Comparison of ENCODE assay signal across 27 mouse cellular contexts in the genomic region with DNA sequence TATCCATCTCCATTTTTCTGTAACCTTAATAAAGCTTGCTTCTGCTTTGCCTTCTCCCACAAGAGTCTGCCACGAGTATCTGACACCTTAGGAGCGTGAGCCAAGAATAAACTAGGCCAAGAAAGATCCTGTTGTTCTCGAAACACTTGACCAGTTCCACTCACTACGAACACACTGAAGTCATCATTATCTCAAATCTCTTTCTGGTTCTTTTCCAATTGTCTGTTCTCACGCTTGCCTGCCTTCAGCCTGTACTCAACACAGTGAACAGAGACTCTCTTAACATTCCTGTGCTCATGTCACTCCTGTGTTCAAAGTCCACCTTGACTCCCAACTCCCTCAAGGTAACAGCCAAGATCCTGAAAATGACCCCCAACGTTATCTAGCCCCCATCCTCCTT. TPM values are rescaled to one million over a fixed set of nuclear protein-coding genes. Genes with fewer than 3 reads are reported as not detected.
DNase-seq lines count a peak whose midpoint lies in the region; ATAC-seq and TF ChIP-seq lines count a peak whose summit lies in the region.
"Had no signal": no experiment of that assay in that cellular context is flagged by ENCODE, and none has a peak within 500 bp of the region (broad histone marks: within the 10 kb centered on the region; RNA-seq: fewer than 3 reads in every experiment).

No protein-coding gene starts in this region.

- H3K4me2 ChIP-seq in intestine, postnatal 0 days (replicated peaks; ENCODE audit: low read depth): no peak overlapping the region
- no peak overlapping the region for H3K4me2 ChIP-seq in intestine, embryonic 16.5 days (ENCODE audit: low read depth, low read length)
- H3K4me2 ChIP-seq in liver, embryonic 16.5 days (ENCODE audit: low read depth, low read length): no peak overlapping the region
- H3K4me2 ChIP-seq: embryonic facial prominence, embryonic 12.5 days; forebrain, embryonic 12.5 days; limb, embryonic 13.5 days; lung, embryonic 15.5 days; midbrain, embryonic 13.5 days; neural tube, embryonic 12.5 days had no signal

- H3K4me3 ChIP-seq in intestine, postnatal 0 days (ENCODE audit: low read depth, low read length): no peak overlapping the region
- H3K4me3 ChIP-seq in intestine, embryonic 16.5 days (ENCODE audit: low read length): no peak overlapping the region
- H3K4me3 ChIP-seq in testis, adult 2 months (ENCODE audit: control insufficient read depth, low read depth, low read length): no peak overlapping the region
- no peak overlapping the region for H3K4me3 ChIP-seq in liver, embryonic 16.5 days (ENCODE audit: low read depth, low read length)
- H3K4me3 ChIP-seq: embryonic facial prominence, embryonic 12.5 days; erythroblast, embryonic 14.5 days; forebrain, embryonic 12.5 days; heart, adult 2 months; limb, embryonic 13.5 days; lung, embryonic 15.5 days; megakaryocyte, embryonic 14.5 days; midbrain, embryonic 13.5 days; neural tube, embryonic 12.5 days had no signal

- H3K27ac ChIP-seq in intestine, postnatal 0 days (ENCODE audit: low read depth, low read length): peak overlapping the region; percentile 35; the same call in 1 of the 2 replicates
- no peak overlapping the region for H3K27ac ChIP-seq in intestine, embryonic 16.5 days (ENCODE audit: low read length)
- H3K27ac ChIP-seq in testis, adult 2 months (ENCODE audit: control insufficient read depth, insufficient read depth, low read depth, low read length): peak overlapping the region; percentile 66
- H3K27ac ChIP-seq in liver, embryonic 16.5 days (ENCODE audit: low read length): peak overlapping the region; percentile 40
- H3K27ac ChIP-seq: embryonic facial prominence, embryonic 12.5 days; forebrain, embryonic 12.5 days; heart, adult 2 months; hindbrain, postnatal 0 days; limb, embryonic 13.5 days; lung, embryonic 15.5 days; midbrain, embryonic 13.5 days; neural tube, embryonic 12.5 days had no signal

- H3K4me1 ChIP-seq in intestine, postnatal 0 days (replicated peaks; ENCODE audit: control insufficient read depth, insufficient read depth, low read length): 0 out of 2 replicates have a peak, but pooled peaks cover 4% of the 10 kb centered on the region
- peaks cover 3% of the 10 kb centered on the region; the same call in 1 of the 2 replicates for H3K4me1 ChIP-seq in intestine, embryonic 16.5 days (ENCODE audit: control insufficient read depth, insufficient read depth, low read length)
- peaks cover 5% of the 10 kb centered on the region for H3K4me1 ChIP-seq in testis, adult 2 months (ENCODE audit: control insufficient read depth, insufficient read depth, low read length)
- H3K4me1 ChIP-seq in liver, embryonic 16.5 days (ENCODE audit: control insufficient read depth, low read depth, low read length): peaks cover 28% of the 10 kb centered on the region
- H3K4me1 ChIP-seq: embryonic facial prominence, embryonic 12.5 days; forebrain, embryonic 12.5 days; limb, embryonic 13.5 days; midbrain, embryonic 13.5 days; neural tube, embryonic 12.5 days had no signal

- 52% methylated on average over 6 of the region's 6 CpGs for WGBS in intestine, postnatal 0 days
- 70% methylated on average over 6 of the region's 6 CpGs for WGBS in intestine, embryonic 16.5 days
- 63% methylated on average over 6 of the region's 6 CpGs for WGBS in liver, embryonic 16.5 days (ENCODE audit: insufficient replicate concordance)

- no peak overlapping the region for H3K9ac ChIP-seq in intestine, postnatal 0 days (ENCODE audit: low read depth, low read length)
- no peak overlapping the region for H3K9ac ChIP-seq in intestine, embryonic 16.5 days (ENCODE audit: low read depth, low read length)
- H3K9ac ChIP-seq in liver, embryonic 16.5 days (ENCODE audit: low read depth, low read length): no peak overlapping the region
- H3K9ac ChIP-seq: embryonic facial prominence, embryonic 12.5 days; forebrain, embryonic 12.5 days; limb, embryonic 13.5 days; lung, embryonic 15.5 days; midbrain, embryonic 13.5 days; neural tube, embryonic 12.5 days had no signal

- TF ChIP-seq CTCF in intestine, postnatal 0 days (IDR thresholded peaks at IDR 0.05; ENCODE audit: low read depth): no peak
- no peak for TF ChIP-seq CTCF in testis, adult 2 months (IDR thresholded peaks at IDR 0.05; ENCODE audit: control insufficient read depth, insufficient read depth, insufficient replicate concordance, low read depth, low read length)

- H3K36me3 ChIP-seq in intestine, postnatal 0 days (ENCODE audit: control insufficient read depth, insufficient read depth): peaks cover 18% of the 10 kb centered on the region
- peaks cover 5% of the 10 kb centered on the region; the same call in 1 of the 2 replicates for H3K36me3 ChIP-seq in intestine, embryonic 16.5 days (ENCODE audit: control insufficient read depth, insufficient read depth, low read length)
- no peaks in the 10 kb centered on the region for H3K36me3 ChIP-seq in testis, adult 2 months (ENCODE audit: control insufficient read depth, insufficient read depth, low read length)
- peaks cover 18% of the 10 kb centered on the region for H3K36me3 ChIP-seq in liver, embryonic 16.5 days (ENCODE audit: control insufficient read depth, insufficient read depth)

- no peak for DNase-seq in testis, postnatal 10 days (ENCODE audit: low spot score)
- DNase-seq in urinary bladder, adult 2 months (ENCODE audit: low spot score): no peak
- no peak for DNase-seq in spleen, postnatal 4 days (ENCODE audit: low spot score in 2 of 2)
- DNase-seq: adrenal gland, adult 2 months; cerebellum, adult 11-12 months; cerebellum, postnatal 14 days; gastrocnemius, postnatal 36 days; heart, adult 2 months; kidney, adult 11 months; layer of hippocampus, adult 9-11 months; lung, postnatal 36 days; right cerebral cortex, postnatal 14 days; thymus, adult 2 months; thymus, postnatal 4 days had no signal

- no peak for ATAC-seq in intestine, postnatal 0 days
- no peak for ATAC-seq in intestine, embryonic 16.5 days
- no peak for ATAC-seq in liver, embryonic 16.5 days (ENCODE audit: low read depth)
- ATAC-seq: hindbrain, postnatal 0 days; midbrain, embryonic 13.5 days had no signal

- TF ChIP-seq POLR2A in testis, adult 2 months (IDR thresholded peaks at IDR 0.05; ENCODE audit: control insufficient read depth, low read depth, low read length): no peak

- H3K27me3 ChIP-seq in intestine, postnatal 0 days (replicated peaks; ENCODE audit: control insufficient read depth, insufficient read depth, low read length): no peaks in the 10 kb centered on the region
- no peaks in the 10 kb centered on the region for H3K27me3 ChIP-seq in intestine, embryonic 16.5 days (replicated peaks; ENCODE audit: control insufficient read depth, insufficient read depth, low read length)
- no peaks in the 10 kb centered on the region for H3K27me3 ChIP-seq in testis, adult 2 months (ENCODE audit: control insufficient read depth, insufficient read depth, low read length)
- no peaks in the 10 kb centered on the region for H3K27me3 ChIP-seq in liver, embryonic 16.5 days (ENCODE audit: control insufficient read depth, insufficient read depth, low read depth, low read length)
- H3K27me3 ChIP-seq: embryonic facial prominence, embryonic 12.5 days; limb, embryonic 13.5 days; lung, embryonic 15.5 days; midbrain, embryonic 13.5 days; neural tube, embryonic 12.5 days had no signal

- H3K9me3 ChIP-seq in intestine, postnatal 0 days (ENCODE audit: control insufficient read depth): no peaks in the 10 kb centered on the region
- H3K9me3 ChIP-seq in intestine, embryonic 16.5 days (ENCODE audit: control insufficient read depth, low read length): no peaks in the 10 kb centered on the region
- H3K9me3 ChIP-seq in liver, embryonic 16.5 days (replicated peaks; ENCODE audit: control insufficient read depth, low read length): no peaks in the 10 kb centered on the region
- H3K9me3 ChIP-seq: embryonic facial prominence, embryonic 12.5 days; forebrain, embryonic 12.5 days; limb, embryonic 13.5 days; lung, embryonic 15.5 days; megakaryocyte, embryonic 14.5 days; midbrain, embryonic 13.5 days; neural tube, embryonic 12.5 days had no signal

RNA-seq across cellular contexts. Expression of gene Rec8, which starts 4.5 kb away (rescaled TPM):
- polyA plus RNA-seq in intestine, postnatal 0 days (2015; fragmentation: Nextera tagmentation; extraction: Ambion mirVana): 29.8 and 30.1 TPM in 2 replicates
- 13.1 and 13.9 TPM in 2 replicates for polyA plus RNA-seq in intestine, embryonic 16.5 days (2015; fragmentation: Nextera tagmentation; extraction: Ambion mirVana)
- 65.8 and 78.1 TPM in 2 replicates for polyA plus RNA-seq in testis, adult 2 months (2012; rRNA removed)
- polyA plus RNA-seq in liver, embryonic 16.5 days (2015; fragmentation: Nextera tagmentation; extraction: Ambion mirVana): 2.9 and 3.1 TPM in 2 replicates
- 2.8 and 3.3 TPM in 2 replicates for polyA plus RNA-seq in urinary bladder, adult 2 months (2012; rRNA removed)

RNA-seq across cellular contexts. Expression of gene Irf9, which starts 10.0 kb away (rescaled TPM):
- 44.7 and 46.9 TPM in 2 replicates for polyA plus RNA-seq in intestine, postnatal 0 days (2015; fragmentation: Nextera tagmentation; extraction: Ambion mirVana)
- 11.6 and 12.9 TPM in 2 replicates for polyA plus RNA-seq in intestine, embryonic 16.5 days (2015; fragmentation: Nextera tagmentation; extraction: Ambion mirVana)
- polyA plus RNA-seq in testis, adult 2 months (2012; rRNA removed): 4.1 and 4.4 TPM in 2 replicates
- polyA plus RNA-seq in liver, embryonic 16.5 days (2015; fragmentation: Nextera tagmentation; extraction: Ambion mirVana): 15.9 and 17.2 TPM in 2 replicates
- polyA plus RNA-seq in urinary bladder, adult 2 months (2012; rRNA removed): 29.5 and 35.1 TPM in 2 replicates

RNA-seq across cellular contexts. Expression of gene Rnf31, which starts 21.8 kb away (rescaled TPM):
- 18.2 and 24.0 TPM in 2 replicates for polyA plus RNA-seq in intestine, postnatal 0 days (2015; fragmentation: Nextera tagmentation; extraction: Ambion mirVana)
- 19.0 and 19.8 TPM in 2 replicates for polyA plus RNA-seq in intestine, embryonic 16.5 days (2015; fragmentation: Nextera tagmentation; extraction: Ambion mirVana)
- polyA plus RNA-seq in testis, adult 2 months (2012; rRNA removed): 7.8 and 8.9 TPM in 2 replicates
- 9.5 and 9.7 TPM in 2 replicates for polyA plus RNA-seq in liver, embryonic 16.5 days (2015; fragmentation: Nextera tagmentation; extraction: Ambion mirVana)
- 15.7 and 20.4 TPM in 2 replicates for polyA plus RNA-seq in urinary bladder, adult 2 months (2012; rRNA removed)

RNA-seq across cellular contexts. Expression of gene Ipo4, which starts 22.4 kb away (rescaled TPM):
- polyA plus RNA-seq in intestine, postnatal 0 days (2015; fragmentation: Nextera tagmentation; extraction: Ambion mirVana): 28.0 and 29.8 TPM in 2 replicates
- polyA plus RNA-seq in intestine, embryonic 16.5 days (2015; fragmentation: Nextera tagmentation; extraction: Ambion mirVana): 65.5 and 71.1 TPM in 2 replicates
- 519 and 558 TPM in 2 replicates for polyA plus RNA-seq in testis, adult 2 months (2012; rRNA removed)
- polyA plus RNA-seq in liver, embryonic 16.5 days (2015; fragmentation: Nextera tagmentation; extraction: Ambion mirVana): 23.4 and 24.6 TPM in 2 replicates
- polyA plus RNA-seq in urinary bladder, adult 2 months (2012; rRNA removed): 79.9 and 83.8 TPM in 2 replicates

RNA-seq across cellular contexts. Expression of gene Psme2, which starts 22.4 kb away (rescaled TPM):
- 481 and 514 TPM in 2 replicates for polyA plus RNA-seq in intestine, postnatal 0 days (2015; fragmentation: Nextera tagmentation; extraction: Ambion mirVana)
- polyA plus RNA-seq in intestine, embryonic 16.5 days (2015; fragmentation: Nextera tagmentation; extraction: Ambion mirVana): 347 and 368 TPM in 2 replicates
- 10.2 and 14.9 TPM in 2 replicates for polyA plus RNA-seq in testis, adult 2 months (2012; rRNA removed)
- polyA plus RNA-seq in liver, embryonic 16.5 days (2015; fragmentation: Nextera tagmentation; extraction: Ambion mirVana): 177 and 181 TPM in 2 replicates
- polyA plus RNA-seq in urinary bladder, adult 2 months (2012; rRNA removed): 134 and 144 TPM in 2 replicates
